Comparison of ENCODE assay signal across 9 mouse cellular contexts in the genomic region with DNA sequence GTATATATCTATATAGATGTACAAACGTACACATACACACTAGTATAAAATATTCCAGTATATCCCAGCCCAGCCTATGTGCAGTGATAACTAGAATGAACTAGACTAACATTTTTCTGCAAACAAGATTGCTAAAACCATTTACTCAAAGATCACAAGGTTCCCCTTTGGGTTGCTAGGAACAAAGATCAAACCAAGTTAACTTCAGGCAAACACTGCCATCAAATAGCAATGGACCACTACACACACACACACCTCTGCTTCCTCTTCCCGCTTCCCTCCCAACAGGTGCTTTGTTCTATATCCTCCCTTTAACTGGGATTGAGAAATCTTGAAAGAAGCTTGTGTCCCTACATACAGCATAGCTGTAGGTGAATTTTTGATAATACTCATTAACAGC. TPM values are rescaled to one million over a fixed set of nuclear protein-coding genes. Genes with fewer than 3 reads are reported as not detected.
DNase-seq lines count a peak whose midpoint lies in the region; ATAC-seq lines count a peak whose summit lies in the region.
"Had no signal": no experiment of that assay in that cellular context is flagged by ENCODE, and none has a peak within 500 bp of the region (broad histone marks: within the 10 kb centered on the region; RNA-seq: fewer than 3 reads in every experiment).

No protein-coding gene starts in this region.

- no peaks in the 10 kb centered on the region for H3K9me3 ChIP-seq in forebrain, embryonic 13.5 days (replicated peaks)
- H3K9me3 ChIP-seq in forebrain, embryonic 16.5 days (ENCODE audit: control insufficient read depth, low read length), result no peaks in the 10 kb centered on the region
- no peaks in the 10 kb centered on the region for H3K9me3 ChIP-seq in limb, embryonic 11.5 days (ENCODE audit: control insufficient read depth, low read length)
- no peaks in the 10 kb centered on the region for H3K9me3 ChIP-seq in limb, embryonic 10.5 days (replicated peaks)
- H3K9me3 ChIP-seq in liver, embryonic 16.5 days (replicated peaks; ENCODE audit: control insufficient read depth, low read length), result no peaks in the 10 kb centered on the region

- H3K27ac ChIP-seq in forebrain, embryonic 13.5 days, result no peak overlapping the region
- no peak overlapping the region for H3K27ac ChIP-seq in forebrain, embryonic 16.5 days (ENCODE audit: low read length)
- H3K27ac ChIP-seq in limb, embryonic 11.5 days (replicated peaks; ENCODE audit: low read depth, low read length), result no peak overlapping the region
- H3K27ac ChIP-seq in limb, embryonic 10.5 days, result no peak overlapping the region
- 0 out of 2 replicates have a peak overlapping the region, but pooled peaks have one; percentile 30 for H3K27ac ChIP-seq in brown adipose tissue, adult 24 weeks (replicated peaks; ENCODE audit: low read depth, low read length)
- 0 out of 2 replicates have a peak overlapping the region, but pooled peaks have one; percentile 25 for H3K27ac ChIP-seq in liver, embryonic 16.5 days (ENCODE audit: low read length)
- H3K27ac ChIP-seq: gastrocnemius, adult 2 months had no signal

- no peak for ATAC-seq in forebrain, embryonic 13.5 days
- ATAC-seq in forebrain, embryonic 16.5 days, result no peak
- no peak for ATAC-seq in limb, embryonic 11.5 days (ENCODE audit: insufficient number of reproducible peaks, low FRiP score, low TSS enrichment, low read depth)
- ATAC-seq in liver, embryonic 16.5 days (ENCODE audit: low read depth), result no peak

- H3K4me1 ChIP-seq in forebrain, embryonic 13.5 days, result peaks cover 33% of the 10 kb centered on the region
- peaks cover 19% of the 10 kb centered on the region for H3K4me1 ChIP-seq in forebrain, embryonic 16.5 days (replicated peaks; ENCODE audit: control insufficient read depth, insufficient read depth, low read length)
- H3K4me1 ChIP-seq in limb, embryonic 11.5 days (ENCODE audit: control insufficient read depth, insufficient read depth, low read length), result peaks cover 6% of the 10 kb centered on the region
- peaks cover 32% of the 10 kb centered on the region for H3K4me1 ChIP-seq in limb, embryonic 10.5 days
- H3K4me1 ChIP-seq in brown adipose tissue, adult 24 weeks (ENCODE audit: control insufficient read depth, insufficient read depth, insufficient read length, low read length), result peaks cover 9% of the 10 kb centered on the region; the same call in 1 of the 2 replicates
- H3K4me1 ChIP-seq in liver, embryonic 16.5 days (ENCODE audit: control insufficient read depth, low read depth, low read length), result peaks cover 32% of the 10 kb centered on the region

- no peaks in the 10 kb centered on the region for H3K27me3 ChIP-seq in forebrain, embryonic 13.5 days
- H3K27me3 ChIP-seq in forebrain, embryonic 16.5 days (replicated peaks; ENCODE audit: control insufficient read depth, insufficient read depth, low read length), result no peaks in the 10 kb centered on the region
- no peaks in the 10 kb centered on the region for H3K27me3 ChIP-seq in limb, embryonic 11.5 days (ENCODE audit: control insufficient read depth, insufficient read depth, low read length)
- no peaks in the 10 kb centered on the region for H3K27me3 ChIP-seq in limb, embryonic 10.5 days (ENCODE audit: low read depth, poor library complexity, severe bottlenecking)
- H3K27me3 ChIP-seq in liver, embryonic 16.5 days (ENCODE audit: control insufficient read depth, insufficient read depth, low read depth, low read length), result no peaks in the 10 kb centered on the region

- no peak overlapping the region for H3K4me3 ChIP-seq in forebrain, embryonic 13.5 days
- no peak overlapping the region for H3K4me3 ChIP-seq in forebrain, embryonic 16.5 days (replicated peaks; ENCODE audit: low read length)
- H3K4me3 ChIP-seq in limb, embryonic 11.5 days (ENCODE audit: low read depth, low read length), result no peak overlapping the region
- no peak overlapping the region for H3K4me3 ChIP-seq in limb, embryonic 10.5 days
- H3K4me3 ChIP-seq in brown adipose tissue, adult 24 weeks (ENCODE audit: insufficient read depth, low read depth, low read length), result no peak overlapping the region
- peak overlapping the region; percentile 56 for H3K4me3 ChIP-seq in liver, embryonic 16.5 days (ENCODE audit: low read depth, low read length)
- H3K4me3 ChIP-seq: gastrocnemius, adult 2 months had no signal

- H3K4me2 ChIP-seq in forebrain, embryonic 13.5 days, result no peak overlapping the region; the same call in 1 of the 2 replicates
- H3K4me2 ChIP-seq in forebrain, embryonic 16.5 days (ENCODE audit: low read length), result no peak overlapping the region
- 0 out of 2 replicates have a peak overlapping the region, but pooled peaks have one; percentile 16 for H3K4me2 ChIP-seq in limb, embryonic 11.5 days (ENCODE audit: low read depth, severe bottlenecking)
- peak overlapping the region; percentile 76 for H3K4me2 ChIP-seq in liver, embryonic 16.5 days (ENCODE audit: low read depth, low read length)

- DNase-seq in limb, embryonic 11.5 days (ENCODE audit: low spot score), result no peak
- no peak for DNase-seq in limb, embryonic 10.5 days (ENCODE audit: low spot score)
- DNase-seq in urinary bladder, postnatal 36 days (ENCODE audit: low spot score in 2 of 2), result no peak
- no peak for DNase-seq in urinary bladder, postnatal 14 days (ENCODE audit: low spot score)
- DNase-seq: gastrocnemius, adult 2 months had no signal

- H3K36me3 ChIP-seq in forebrain, embryonic 13.5 days (ENCODE audit: poor library complexity, severe bottlenecking), result no peaks in the 10 kb centered on the region
- H3K36me3 ChIP-seq in forebrain, embryonic 16.5 days (ENCODE audit: control insufficient read depth, insufficient read depth), result no peaks in the 10 kb centered on the region
- no peaks in the 10 kb centered on the region for H3K36me3 ChIP-seq in limb, embryonic 11.5 days (ENCODE audit: control insufficient read depth, insufficient read depth, low read length)
- H3K36me3 ChIP-seq in limb, embryonic 10.5 days, result peaks cover 15% of the 10 kb centered on the region; the same call in 1 of the 2 replicates
- H3K36me3 ChIP-seq in liver, embryonic 16.5 days (ENCODE audit: control insufficient read depth, insufficient read depth), result peaks cover 17% of the 10 kb centered on the region

- H3K9ac ChIP-seq in forebrain, embryonic 13.5 days, result 0 out of 2 replicates have a peak overlapping the region, but pooled peaks have one; percentile 26
- H3K9ac ChIP-seq in forebrain, embryonic 16.5 days (replicated peaks; ENCODE audit: low read depth, low read length), result no peak overlapping the region
- H3K9ac ChIP-seq in limb, embryonic 11.5 days (ENCODE audit: low read length), result no peak overlapping the region
- H3K9ac ChIP-seq in liver, embryonic 16.5 days (ENCODE audit: low read depth, low read length), result peak overlapping the region; percentile 57

- 87% methylated on average over 2 of the region's 2 CpGs for WGBS in forebrain, embryonic 13.5 days
- 85% methylated on average over 2 of the region's 2 CpGs for WGBS in forebrain, embryonic 16.5 days
- 90% methylated on average over 2 of the region's 2 CpGs for WGBS in limb, embryonic 11.5 days
- WGBS in limb, embryonic 10.5 days, result 87% methylated on average over 2 of the region's 2 CpGs
- 69% methylated on average over 2 of the region's 2 CpGs for WGBS in liver, embryonic 16.5 days (ENCODE audit: insufficient replicate concordance)

RNA-seq across cellular contexts. Expression of a gene that starts 3.0 kb away (rescaled TPM):
- 66.5 and 68.5 TPM in 2 replicates for polyA plus RNA-seq in forebrain, embryonic 13.5 days (2015; fragmentation: Nextera tagmentation; extraction: Ambion mirVana)
- polyA plus RNA-seq in forebrain, embryonic 16.5 days (2015; fragmentation: Nextera tagmentation; extraction: Ambion mirVana), result 71.4 and 73.3 TPM in 2 replicates
- 69.3 and 69.8 TPM in 2 replicates for polyA plus RNA-seq in limb, embryonic 11.5 days (2014; fragmentation: Nextera tagmentation; extraction: Ambion mirVana)
- polyA plus RNA-seq in limb, embryonic 10.5 days (2016; fragmentation: Nextera tagmentation; extraction: Ambion mirVana), result 53.6 and 61.5 TPM in 2 replicates
- 60.0 and 66.9 TPM in 2 replicates for polyA plus RNA-seq in brown adipose tissue, adult 24 weeks (2012; ENCODE audit: insufficient read depth, insufficient read length, missing spikeins)
- 48.4 and 50.3 TPM in 2 replicates for polyA plus RNA-seq in liver, embryonic 16.5 days (2015; fragmentation: Nextera tagmentation; extraction: Ambion mirVana)

RNA-seq across cellular contexts. Expression of a gene that starts 12.4 kb away (rescaled TPM):
- 5.8 and 6.3 TPM in 2 replicates for polyA plus RNA-seq in forebrain, embryonic 13.5 days (2015; fragmentation: Nextera tagmentation; extraction: Ambion mirVana)
- polyA plus RNA-seq in forebrain, embryonic 16.5 days (2015; fragmentation: Nextera tagmentation; extraction: Ambion mirVana), result 5.1 and 6.5 TPM in 2 replicates
- polyA plus RNA-seq in limb, embryonic 11.5 days (2014; fragmentation: Nextera tagmentation; extraction: Ambion mirVana), result 12.3 and 13.4 TPM in 2 replicates
- 16.4 and 16.9 TPM in 2 replicates for polyA plus RNA-seq in limb, embryonic 10.5 days (2016; fragmentation: Nextera tagmentation; extraction: Ambion mirVana)
- 3.5 and 3.6 TPM in 2 replicates for polyA plus RNA-seq in brown adipose tissue, adult 24 weeks (2012; ENCODE audit: insufficient read depth, insufficient read length, missing spikeins)
- 3.0 and 3.3 TPM in 2 replicates for polyA plus RNA-seq in liver, embryonic 16.5 days (2015; fragmentation: Nextera tagmentation; extraction: Ambion mirVana)

RNA-seq across cellular contexts. Expression of a gene that starts 12.5 kb away (rescaled TPM):
- 2.3 and 2.9 TPM in 2 replicates for polyA plus RNA-seq in forebrain, embryonic 13.5 days (2015; fragmentation: Nextera tagmentation; extraction: Ambion mirVana)
- polyA plus RNA-seq in forebrain, embryonic 16.5 days (2015; fragmentation: Nextera tagmentation; extraction: Ambion mirVana), result 2.7 and 3.7 TPM in 2 replicates
- polyA plus RNA-seq in limb, embryonic 11.5 days (2014; fragmentation: Nextera tagmentation; extraction: Ambion mirVana), result 3.1 and 3.2 TPM in 2 replicates
- polyA plus RNA-seq in limb, embryonic 10.5 days (2016; fragmentation: Nextera tagmentation; extraction: Ambion mirVana), result 2.1 and 3.1 TPM in 2 replicates
- polyA plus RNA-seq in brown adipose tissue, adult 24 weeks (2012; ENCODE audit: insufficient read depth, insufficient read length, missing spikeins), result 3.5 and 4.7 TPM in 2 replicates
- polyA plus RNA-seq in liver, embryonic 16.5 days (2015; fragmentation: Nextera tagmentation; extraction: Ambion mirVana), result 1.3 and 1.4 TPM in 2 replicates

RNA-seq across cellular contexts. Expression of a gene that starts 38.8 kb away (rescaled TPM):
- polyA plus RNA-seq in forebrain, embryonic 13.5 days (2015; fragmentation: Nextera tagmentation; extraction: Ambion mirVana), result 3.6 and 3.8 TPM in 2 replicates
- 3.7 and 4.3 TPM in 2 replicates for polyA plus RNA-seq in forebrain, embryonic 16.5 days (2015; fragmentation: Nextera tagmentation; extraction: Ambion mirVana)
- 11.2 and 13.9 TPM in 2 replicates for polyA plus RNA-seq in limb, embryonic 11.5 days (2014; fragmentation: Nextera tagmentation; extraction: Ambion mirVana)
- polyA plus RNA-seq in limb, embryonic 10.5 days (2016; fragmentation: Nextera tagmentation; extraction: Ambion mirVana), result 12.6 and 14.2 TPM in 2 replicates
- polyA plus RNA-seq in brown adipose tissue, adult 24 weeks (2012; ENCODE audit: insufficient read depth, insufficient read length, missing spikeins), result 18.6 and 22.3 TPM in 2 replicates
- 231 and 247 TPM in 2 replicates for polyA plus RNA-seq in liver, embryonic 16.5 days (2015; fragmentation: Nextera tagmentation; extraction: Ambion mirVana)

RNA-seq across cellular contexts. Expression of a gene that starts 48.3 kb away (rescaled TPM):
- 8.9 and 12.3 TPM in 2 replicates for polyA plus RNA-seq in forebrain, embryonic 13.5 days (2015; fragmentation: Nextera tagmentation; extraction: Ambion mirVana)
- polyA plus RNA-seq in forebrain, embryonic 16.5 days (2015; fragmentation: Nextera tagmentation; extraction: Ambion mirVana), result 14.0 and 15.9 TPM in 2 replicates
- polyA plus RNA-seq in limb, embryonic 11.5 days (2014; fragmentation: Nextera tagmentation; extraction: Ambion mirVana), result 5.9 and 8.1 TPM in 2 replicates
- polyA plus RNA-seq in limb, embryonic 10.5 days (2016; fragmentation: Nextera tagmentation; extraction: Ambion mirVana), result 8.3 and 9.4 TPM in 2 replicates
- 6.9 and 9.6 TPM in 2 replicates for polyA plus RNA-seq in brown adipose tissue, adult 24 weeks (2012; ENCODE audit: insufficient read depth, insufficient read length, missing spikeins)
- polyA plus RNA-seq in liver, embryonic 16.5 days (2015; fragmentation: Nextera tagmentation; extraction: Ambion mirVana), result 12.9 and 14.5 TPM in 2 replicates

Comparison
In these comparisons a context has a peak if more than half of its experiments do, and no peak if none do; other contexts are left out.
1. H3K9ac ChIP-seq: peak in forebrain, embryonic 13.5 days (single experiment) and liver, embryonic 16.5 days (single experiment); none in forebrain, embryonic 16.5 days (single experiment) and limb, embryonic 11.5 days (single experiment).
2. H3K27ac ChIP-seq: peak in brown adipose tissue, adult 24 weeks (single experiment) and liver, embryonic 16.5 days (single experiment); none in forebrain, embryonic 13.5 days (single experiment), forebrain, embryonic 16.5 days (single experiment), limb, embryonic 11.5 days (single experiment) and limb, embryonic 10.5 days (single experiment).
3. H3K4me2 ChIP-seq: peak in limb, embryonic 11.5 days (single experiment) and liver, embryonic 16.5 days (single experiment); none in forebrain, embryonic 13.5 days (single experiment) and forebrain, embryonic 16.5 days (single experiment).